Mouse (Mus musculus) MEL (cell line): ENCODE results near the gene Rbfox2. TPM values are rescaled to one million over a fixed set of nuclear protein-coding genes. Genes with fewer than 3 reads are reported as not detected.
A peak's percentile ranks its signal among the peaks of the same experiment; 100 is the strongest.

ENCODE experiments used
- DNase-seq: peaks from one replicate; pipeline ENCODE4 v3.0.0; 2011; ENCODE audit warnings: low read depth, low spot score
- H3K27ac ChIP-seq: 2 replicates; pipeline ENCODE4 v1.5.1; 2012; ENCODE audit warnings: low read depth, mild to moderate bottlenecking, control low read depth, low read length, moderate library complexity; ENCODE audit not compliant: control insufficient read depth
- H3K27me3 ChIP-seq, 2 experiments: fragments of 150-350 bp in 1 of 2; sonication (generic) in 1 of 2; 2 replicates each; pipeline ENCODE4 v1.6.1; 2012; ENCODE audit warnings: low read length in 2 of 2, mild to moderate bottlenecking in 2 of 2, improper control_type of control experiment in 1 of 2, moderate library complexity in 1 of 2; ENCODE audit not compliant: insufficient read depth in 2 of 2, control insufficient read depth in 1 of 2
- H3K36me3 ChIP-seq, 2 experiments: 2 replicates each; pipeline ENCODE4 v1.6.1; 2012 to 2014; ENCODE audit warnings: low read length in 2 of 2, improper control_type of control experiment in 1 of 2, inconsistent platforms in 1 of 2, mild to moderate bottlenecking in 1 of 2; ENCODE audit not compliant: insufficient read depth in 2 of 2, control insufficient read depth in 1 of 2
- H3K4me1 ChIP-seq, 2 experiments: fragments of 150-350 bp in 1 of 2; sonication (generic) in 1 of 2; 2 replicates each; pipeline ENCODE4 v1.6.1; 2012; ENCODE audit warnings: low read length in 2 of 2, improper control_type of control experiment in 1 of 2, mild to moderate bottlenecking in 1 of 2; ENCODE audit not compliant: insufficient read depth in 2 of 2, control insufficient read depth in 1 of 2
- H3K4me3 ChIP-seq, 2 experiments: fragments of 150-350 bp in 1 of 2; sonication (generic) in 1 of 2; 2 replicates each; pipeline ENCODE4 v1.5.1; 2012; ENCODE audit warnings: low read depth in 2 of 2, low read length in 2 of 2, mild to moderate bottlenecking in 2 of 2, moderate library complexity in 2 of 2, control low read depth in 1 of 2, improper control_type of control experiment in 1 of 2; ENCODE audit not compliant: control insufficient read depth in 1 of 2, insufficient read depth in 1 of 2
- H3K79me2 ChIP-seq: 2 replicates; pipeline ENCODE4 v1.6.1; 2012; ENCODE audit warnings: mild to moderate bottlenecking, low read length, moderate library complexity; ENCODE audit not compliant: control insufficient read depth, poor library complexity, insufficient read depth
- H3K9ac ChIP-seq: 2 replicates; pipeline ENCODE4 v1.6.1; 2012; ENCODE audit warnings: low read depth, mild to moderate bottlenecking, control low read depth, low read length, moderate library complexity; ENCODE audit not compliant: control insufficient read depth, poor library complexity, severe bottlenecking
- H3K9me3 ChIP-seq: fragments of 150-350 bp; sonication (generic); replicated peaks from 2 replicates; pipeline ENCODE4 v1.6.1; 2012; ENCODE audit warnings: mild to moderate bottlenecking, low read length, improper control_type of control experiment, moderate library complexity; ENCODE audit not compliant: insufficient read depth
- BHLHE40 ChIP-seq: IDR thresholded peaks from 2 replicates; pipeline ENCODE4 v1.6.1; 2012; ENCODE audit warnings: low read depth, mild to moderate bottlenecking, inconsistent platforms, low read length, improper control_type of control experiment, borderline replicate concordance
- CHD2 ChIP-seq: IDR thresholded peaks from 2 replicates; pipeline ENCODE4 v1.6.1; 2011; ENCODE audit warnings: low read length, improper control_type of control experiment
- GATA1 ChIP-seq: IDR thresholded peaks from 2 replicates; pipeline ENCODE4 v1.6.1; 2011; ENCODE audit warnings: low read depth, low read length, improper control_type of control experiment
- HCFC1 ChIP-seq: IDR thresholded peaks from 2 replicates; pipeline ENCODE4 v1.6.1; 2012; ENCODE audit warnings: low read depth, mild to moderate bottlenecking, inconsistent platforms, low read length, improper control_type of control experiment, moderate library complexity
- KAT2A ChIP-seq: conservative IDR thresholded peaks from 2 replicates; pipeline ENCODE4 v1.6.1; 2012; ENCODE audit warnings: low read depth, low read length, improper control_type of control experiment, inconsistent platforms
- MAFK ChIP-seq: IDR thresholded peaks from 2 replicates; pipeline ENCODE4 v1.6.1; 2011; ENCODE audit warnings: low read depth, mild to moderate bottlenecking, low read length, improper control_type of control experiment, borderline replicate concordance
- MAX ChIP-seq: IDR thresholded peaks from 2 replicates; pipeline ENCODE4 v1.6.1; 2011; ENCODE audit warnings: low read length, improper control_type of control experiment
- MYB ChIP-seq: IDR thresholded peaks from 2 replicates; pipeline ENCODE4 v1.6.1; 2011; ENCODE audit warnings: mild to moderate bottlenecking, low read depth, low read length, improper control_type of control experiment
- NELFE ChIP-seq: IDR thresholded peaks from 2 replicates; pipeline ENCODE4 v1.6.1; 2011; ENCODE audit warnings: low read depth, low read length, improper control_type of control experiment
- POLR2A ChIP-seq, 2 experiments: IDR thresholded peaks; 2 replicates each; pipeline ENCODE4 v1.6.1; 2011 to 2012; ENCODE audit warnings: low read length in 2 of 2, mild to moderate bottlenecking in 2 of 2, control low read depth in 1 of 2, improper control_type of control experiment in 1 of 2, low read depth in 1 of 2, moderate library complexity in 1 of 2; ENCODE audit not compliant: control insufficient read depth in 1 of 2, insufficient read depth in 1 of 2, poor library complexity in 1 of 2
- POLR2AphosphoS2 ChIP-seq: IDR thresholded peaks from 2 replicates; pipeline ENCODE4 v1.6.1; 2011; ENCODE audit warnings: low read length, improper control_type of control experiment
- POLR2AphosphoS5 ChIP-seq: IDR thresholded peaks from 2 replicates; pipeline ENCODE4 v1.6.1; 2012; ENCODE audit warnings: low read depth, borderline replicate concordance, mild to moderate bottlenecking, inconsistent platforms, low read length, moderate library complexity, mixed read lengths
- RAD21 ChIP-seq: IDR thresholded peaks from 2 replicates; pipeline ENCODE4 v1.6.1; 2011; ENCODE audit warnings: mild to moderate bottlenecking, low read depth, low read length, improper control_type of control experiment
- RCOR1 ChIP-seq: IDR thresholded peaks from 2 replicates; pipeline ENCODE4 v1.6.1; 2012; ENCODE audit warnings: low read depth, mild to moderate bottlenecking, inconsistent platforms, low read length, improper control_type of control experiment
- SMC3 ChIP-seq: IDR thresholded peaks from 2 replicates; pipeline ENCODE4 v1.6.1; 2011; ENCODE audit warnings: low read depth, low read length, improper control_type of control experiment
- ZMIZ1 ChIP-seq: IDR thresholded peaks from 2 replicates; pipeline ENCODE4 v1.6.1; 2012; ENCODE audit warnings: low read depth, mild to moderate bottlenecking, inconsistent platforms, low read length, improper control_type of control experiment, moderate library complexity
- polyA plus RNA-seq, 2 experiments: library from polyadenylated mRNA; stranded (reverse) in 1 of 2; unstranded in 1 of 2; fragments of >175 nt in 1 of 2; fragments of >200 nt in 1 of 2; gene quantifications; 2 replicates each; pipeline versions ENCODE4 v1.2.1 to v1.2.4; 2012; ENCODE audit warnings: low replicate concordance in 2 of 2, low read depth in 1 of 2; ENCODE audit not compliant: insufficient read length in 2 of 2, insufficient read depth in 1 of 2, missing spikeins in 1 of 2
- total RNA-seq: library from RNA; depleted of rRNA; stranded (reverse); fragments of 300-350 nt; gene quantifications from 2 replicates; pipeline ENCODE4 v1.2.3, GENCODE M21; 2012

Rbfox2 gene
- total and polyA plus RNA-seq, 3 experiments = 3.4 to 6.0 TPM; not detected in 1

DNA sequence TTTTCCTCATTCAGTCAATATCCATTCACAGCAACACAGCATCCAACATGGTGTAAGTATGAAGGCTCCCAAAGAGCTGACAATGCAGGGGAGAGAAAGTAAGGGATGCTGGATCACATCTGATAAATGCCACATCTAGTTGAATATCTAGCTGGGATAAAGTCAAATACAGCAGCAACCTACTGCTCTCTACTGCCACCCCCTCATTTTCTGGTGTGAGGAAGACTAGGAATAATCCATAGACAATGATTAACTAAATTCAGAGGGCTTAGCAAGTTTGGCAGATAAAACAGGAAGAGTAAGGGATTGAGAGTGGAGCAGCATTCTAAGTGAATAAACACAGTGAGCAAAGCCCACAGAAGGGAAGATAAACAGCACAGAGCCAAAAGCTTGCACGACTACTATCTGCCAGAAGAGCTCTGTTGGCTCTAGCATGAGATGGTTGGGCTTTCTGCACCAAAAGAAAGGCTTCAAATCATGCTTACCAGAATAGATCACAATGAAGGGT lies 140.5 kb downstream of the Rbfox2 start:
- TF ChIP-seq POLR2AphosphoS2 (no peak), MYB (no peak), MAX (no peak), POLR2AphosphoS5 (no peak), RCOR1 (no peak), ZMIZ1 (no peak), KAT2A (no peak), CHD2 (no peak), POLR2A (IDR thresholded peaks at IDR 0.05; ENCODE audit: control insufficient read depth in 1 of 2, insufficient read depth in 1 of 2, low read depth in 1 of 2, low read length in 2 of 2, poor library complexity in 1 of 2) (no peak), MAFK (no peak), BHLHE40 (no peak), NELFE (no peak), SMC3 (no peak), RAD21 (no peak), HCFC1 (no peak)
- Histone ChIP-seq H3K4me1 (no peaks in the 10 kb centered on the region), H3K27me3 (no peaks in the 10 kb centered on the region; a peak in 1 of 4 replicates), H3K27ac (no peak overlapping the region), H3K79me2 (no peaks in the 10 kb centered on the region), H3K9ac (no peak overlapping the region), H3K36me3 (no peaks in the 10 kb centered on the region), H3K4me3 (no peak overlapping the region), H3K9me3 (no peaks in the 10 kb centered on the region)
- no peak for DNase-seq

DNA sequence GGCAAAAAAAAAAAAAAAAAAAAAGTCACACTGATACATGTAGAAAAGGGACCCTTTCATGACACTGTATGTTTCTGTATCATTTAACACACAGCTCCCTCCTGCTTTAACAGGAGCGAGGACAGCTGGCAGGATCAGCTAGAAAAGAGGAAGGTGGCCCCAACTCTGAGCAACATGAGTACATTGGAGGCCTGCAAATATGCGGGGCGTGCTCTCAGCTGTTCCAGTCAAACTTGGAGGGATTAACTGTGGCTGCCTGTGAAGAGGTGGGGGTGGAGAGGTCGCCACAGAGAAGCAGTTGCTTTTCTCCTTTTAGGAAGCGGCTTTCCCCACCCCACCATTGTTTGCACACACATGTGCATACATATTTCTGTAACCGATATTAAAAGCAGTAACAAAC lies 143.5 kb downstream of the Rbfox2 start:
- Histone ChIP-seq H3K4me3 (no peak overlapping the region), H3K9me3 (no peaks in the 10 kb centered on the region), H3K79me2 (no peaks in the 10 kb centered on the region), H3K27ac (no peak overlapping the region)
- DNase-seq = peak; percentile 55
- TF ChIP-seq GATA1 = no peak
- no peak for TF ChIP-seq RCOR1
- TF ChIP-seq SMC3 = no peak
- TF ChIP-seq, all 39 proteins: peak for 0
- Histone ChIP-seq H3K4me1 (peaks cover 3 to 4% of the 10 kb centered on the region in 2 experiments; a peak in 3 of 4 replicates), H3K9ac (no peak overlapping the region), H3K27me3 (no peaks in the 10 kb centered on the region; a peak in 1 of 4 replicates), H3K36me3 (no peaks in the 10 kb centered on the region; a peak in 1 of 4 replicates)
